Mouse (Mus musculus): ENCODE measurements at regions not wholly inside any gene's neighbourhood (a gene's known extent, or its start where the extent isn't known, plus 50 kb on each side); places are given as distances from the start of the nearest gene placed in this dataset.

- intact Hi-C loops (cut with DNase I): loop anchor here (2.0 to 5.0 kb wide), 4 partner anchors 100 to 342 kb away; no protein-coding TSS in a partner anchor
- DNase-seq (ENCODE audit: low spot score): no peak
Measured at GRCm38 (mm10) chr4:142348910-142349309, 109.7 kb upstream of the Kazn start.

GRCm38 (mm10) chr4:142342482-142343206, 103.4 kb upstream of the Kazn start:
- no peak for DNase-seq (ENCODE audit: low spot score)
- intact Hi-C loops (cut with DNase I): no loop called here

GRCm38 (mm10) chr4:142341305-142341704, 102.1 kb upstream of the Kazn start:
- DNase-seq (ENCODE audit: low spot score): no peak
- intact Hi-C loops (cut with DNase I): no loop called here

GRCm38 (mm10) chr4:142340057-142340456, 100.9 kb upstream of the Kazn start:
- no peak for DNase-seq (ENCODE audit: low spot score)
- intact Hi-C loops (cut with DNase I): no loop called here

GRCm38 (mm10) chr4:142337701-142338100, 98.5 kb upstream of the Kazn start:
- intact Hi-C loops (cut with DNase I): loop anchor here (5.0 kb wide), 1 partner anchor 35 kb away; no protein-coding TSS in a partner anchor
- no peak for DNase-seq (ENCODE audit: low spot score)

GRCm38 (mm10) chr4:142336943-142337342, 97.7 kb upstream of the Kazn start:
- intact Hi-C loops (cut with DNase I): loop anchor here (5.0 kb wide), 1 partner anchor 35 kb away; no protein-coding TSS in a partner anchor
- no peak for DNase-seq (ENCODE audit: low spot score)

- intact Hi-C loops (cut with DNase I): no loop called here
Measured at GRCm38 (mm10) chr4:142334084-142334483, 94.9 kb upstream of the Kazn start.

GRCm38 (mm10) chr4:142330599-142330998, 91.4 kb upstream of the Kazn start:
- DNase-seq (ENCODE audit: low spot score): no peak
- intact Hi-C loops (cut with DNase I): no loop called here

More at GRCm38 (mm10) chr4:142334084-142334483, 94.9 kb upstream of the Kazn start:
- no peak for DNase-seq (ENCODE audit: low spot score)

- intact Hi-C loops (cut with DNase I): no loop called here
- no peak for DNase-seq (ENCODE audit: low spot score)
Measured at GRCm38 (mm10) chr4:142329600-142329999, 90.4 kb upstream of the Kazn start.

GRCm38 (mm10) chr4:142326511-142326910, 87.3 kb upstream of the Kazn start:
- no peak for DNase-seq (ENCODE audit: low spot score)

GRCm38 (mm10) chr4:142321209-142321863, 82.1 kb upstream of the Kazn start:
- no peak for DNase-seq (ENCODE audit: low spot score)
- intact Hi-C loops (cut with DNase I): no loop called here

More at GRCm38 (mm10) chr4:142326511-142326910, 87.3 kb upstream of the Kazn start:
- intact Hi-C loops (cut with DNase I): no loop called here

- no peak for DNase-seq (ENCODE audit: low spot score)
- intact Hi-C loops (cut with DNase I): no loop called here
Measured at GRCm38 (mm10) chr4:142310282-142310681, 71.1 kb upstream of the Kazn start.

GRCm38 (mm10) chr4:142308271-142308670, 69.1 kb upstream of the Kazn start:
- intact Hi-C loops (cut with DNase I): no loop called here
- DNase-seq (ENCODE audit: low spot score): no peak

- DNase-seq (ENCODE audit: low spot score): no peak
- intact Hi-C loops (cut with DNase I): no loop called here
Measured at GRCm38 (mm10) chr4:142307321-142307720, 68.1 kb upstream of the Kazn start.

- DNase-seq (ENCODE audit: low spot score): no peak
- intact Hi-C loops (cut with DNase I): no loop called here
Measured at GRCm38 (mm10) chr4:142306076-142306475, 66.9 kb upstream of the Kazn start.

GRCm38 (mm10) chr4:142303374-142304020, 64.3 kb upstream of the Kazn start:
- DNase-seq (ENCODE audit: low spot score): no peak
- intact Hi-C loops (cut with DNase I): loop anchor here (5.0 kb wide), 1 partner anchor 34 kb away; no protein-coding TSS in a partner anchor

GRCm38 (mm10) chr4:142302724-142303120, 63.5 kb upstream of the Kazn start:
- intact Hi-C loops (cut with DNase I): loop anchor here (5.0 kb wide), 1 partner anchor 35 kb away; no protein-coding TSS in a partner anchor
- DNase-seq (ENCODE audit: low spot score): no peak

- intact Hi-C loops (cut with DNase I): loop anchor here (5.0 kb wide), 1 partner anchor 35 kb away; no protein-coding TSS in a partner anchor
- DNase-seq (ENCODE audit: low spot score): no peak
Measured at GRCm38 (mm10) chr4:142302041-142302723, 63.0 kb upstream of the Kazn start.

GRCm38 (mm10) chr4:142298770-142299337, 59.7 kb upstream of the Kazn start:
- DNase-seq (ENCODE audit: low spot score): no peak
- intact Hi-C loops (cut with DNase I): no loop called here

GRCm38 (mm10) chr4:142292760-142293159, 53.6 kb upstream of the Kazn start:
- no peak for DNase-seq (ENCODE audit: low spot score)
- intact Hi-C loops (cut with DNase I): no loop called here

Measured in heart, postnatal 25 days (tissue).